Mouse (Mus musculus): ENCODE data around the gene Dscam.

Gene Dscam

GRCm38 (mm10) chr16:97017171-97017738 lies 153.3 kb downstream of the Dscam start:
- DNase-seq (ENCODE audit: low spot score) = no peak

GRCm38 (mm10) chr16:97016244-97016850 lies 154.2 kb downstream of the Dscam start:
- no peak for DNase-seq (ENCODE audit: low spot score)

- no peak for DNase-seq (ENCODE audit: low spot score)
Observed at GRCm38 (mm10) chr16:97014343-97014742, 156.2 kb downstream of the Dscam start.

GRCm38 (mm10) chr16:97009116-97010055 lies 161.2 kb downstream of the Dscam start:
- no peak for DNase-seq (ENCODE audit: low spot score)

- DNase-seq (ENCODE audit: low spot score) = no peak
Observed at GRCm38 (mm10) chr16:97007892-97008527, 162.5 kb downstream of the Dscam start.

- no peak for DNase-seq (ENCODE audit: low spot score)
Observed at GRCm38 (mm10) chr16:97006854-97007182, 163.7 kb downstream of the Dscam start.

GRCm38 (mm10) chr16:97006041-97006853 lies 164.3 kb downstream of the Dscam start:
- peak; percentile 42 for DNase-seq (ENCODE audit: low spot score)

- no peak for DNase-seq (ENCODE audit: low spot score)
Observed at GRCm38 (mm10) chr16:97003965-97004364, 166.6 kb downstream of the Dscam start.

GRCm38 (mm10) chr16:97002837-97003236 lies 167.7 kb downstream of the Dscam start:
- no peak for DNase-seq (ENCODE audit: low spot score)

GRCm38 (mm10) chr16:97002189-97002588 lies 168.4 kb downstream of the Dscam start:
- DNase-seq (ENCODE audit: low spot score) = no peak

- no peak for DNase-seq (ENCODE audit: low spot score)
Observed at GRCm38 (mm10) chr16:96996854-96997253, 173.7 kb downstream of the Dscam start.

GRCm38 (mm10) chr16:96995858-96996257 lies 174.7 kb downstream of the Dscam start:
- DNase-seq (ENCODE audit: low spot score) = no peak

- DNase-seq (ENCODE audit: low spot score) = no peak
Observed at GRCm38 (mm10) chr16:96987396-96987795, 183.2 kb downstream of the Dscam start.

GRCm38 (mm10) chr16:96973300-96973699 lies 197.3 kb downstream of the Dscam start:
- no peak for DNase-seq (ENCODE audit: low spot score)

GRCm38 (mm10) chr16:96971768-96972167 lies 198.8 kb downstream of the Dscam start:
- no peak for DNase-seq (ENCODE audit: low spot score)

- no peak for DNase-seq (ENCODE audit: low spot score)
Observed at GRCm38 (mm10) chr16:96970412-96970811, 200.1 kb downstream of the Dscam start.

- DNase-seq (ENCODE audit: low spot score) = no peak
Observed at GRCm38 (mm10) chr16:96969643-96970042, 200.9 kb downstream of the Dscam start.

- DNase-seq (ENCODE audit: low spot score) = no peak
Observed at GRCm38 (mm10) chr16:96968885-96969480, 201.6 kb downstream of the Dscam start.

GRCm38 (mm10) chr16:96959695-96960094 lies 210.9 kb downstream of the Dscam start:
- DNase-seq (ENCODE audit: low spot score) = no peak

- DNase-seq (ENCODE audit: low spot score) = no peak
Observed at GRCm38 (mm10) chr16:96945468-96946302, 224.9 kb downstream of the Dscam start.
